Mouse (Mus musculus) spleen, adult 2 months (tissue): ENCODE results near the gene Tbxas1.

Experiments
- CTCF ChIP-seq: fragments of 200-500 bp; IDR thresholded peaks from 2 replicates; pipeline ENCODE4 v1.5.1; 2011; ENCODE audit warnings: mild to moderate bottlenecking, inconsistent platforms; ENCODE audit not compliant: insufficient read depth, insufficient read length, insufficient replicate concordance; ENCODE audit errors: extremely low read depth
- POLR2A ChIP-seq: fragments of 200-500 bp; IDR thresholded peaks from 2 replicates; pipeline ENCODE4 v1.6.1; 2011; ENCODE audit warnings: low read depth, low read length, inconsistent platforms

DNA sequence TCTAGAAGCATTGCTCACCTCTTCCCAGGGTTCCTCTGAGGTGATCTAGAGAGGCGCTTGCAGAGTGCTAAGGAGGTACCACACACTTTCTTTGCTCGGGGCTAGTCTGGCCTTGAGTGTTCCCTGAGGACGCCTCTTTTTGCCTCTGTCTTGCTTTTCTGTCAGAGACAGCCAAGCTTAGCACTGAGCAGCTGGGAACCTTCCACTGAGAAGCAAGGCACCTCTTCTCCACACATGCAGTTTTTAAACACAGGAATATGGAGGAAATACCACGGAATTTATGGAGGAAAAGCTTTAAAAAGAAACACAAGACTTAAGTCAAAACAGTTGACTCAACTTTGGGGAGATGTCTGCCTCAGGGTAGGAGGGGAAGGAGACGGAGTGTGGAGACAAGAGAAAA is 40.6 kb downstream of the Tbxas1 start:
- TF ChIP-seq POLR2A (no peak), CTCF (no peak)
